26 mouse cellular contexts compared by ENCODE assay signal in genomic region chr8:88459197-88459596, GRCm38 (mm10).
"Had no signal": no experiment of that assay in that cellular context is flagged by ENCODE, and none has a peak within 500 bp of the region (broad histone marks: within the 10 kb centered on the region; RNA-seq: fewer than 3 reads in every experiment).

No protein-coding gene starts in this region.

- H3K9me3 ChIP-seq: embryonic facial prominence, embryonic 13.5 days; forebrain, embryonic 15.5 days had no signal

- H3K27ac ChIP-seq: embryonic facial prominence, embryonic 10.5 days; embryonic facial prominence, embryonic 12.5 days; embryonic facial prominence, embryonic 13.5 days; embryonic facial prominence, embryonic 15.5 days; forebrain, embryonic 10.5 days; forebrain, embryonic 12.5 days; forebrain, embryonic 13.5 days; forebrain, embryonic 15.5 days; gastrocnemius, adult 2 months; heart, adult 2 months; heart, embryonic 10.5 days had no signal

- H3K4me3 ChIP-seq: embryonic facial prominence, embryonic 10.5 days; embryonic facial prominence, embryonic 12.5 days; embryonic facial prominence, embryonic 13.5 days; embryonic facial prominence, embryonic 15.5 days; erythroblast, embryonic 14.5 days; forebrain, embryonic 10.5 days; forebrain, embryonic 12.5 days; forebrain, embryonic 13.5 days; forebrain, embryonic 15.5 days; gastrocnemius, adult 2 months; heart, adult 2 months; heart, embryonic 10.5 days; heart, embryonic 12.5 days had no signal

- H3K4me2 ChIP-seq: embryonic facial prominence, embryonic 12.5 days; embryonic facial prominence, embryonic 13.5 days; embryonic facial prominence, embryonic 15.5 days; forebrain, embryonic 12.5 days; forebrain, embryonic 13.5 days; forebrain, embryonic 15.5 days; heart, embryonic 11.5 days; heart, embryonic 12.5 days had no signal

- DNase-seq: cerebellum, postnatal 10 days; cerebellum, postnatal 14 days; cerebellum, postnatal 25 days; cerebellum, postnatal 36 days; gastrocnemius, adult 2 months; gastrocnemius, postnatal 10 days; gastrocnemius, postnatal 14 days; gastrocnemius, postnatal 25 days; gastrocnemius, postnatal 36 days; heart, adult 11 months; heart, adult 18-20 months; heart, adult 2 months had no signal

- H3K36me3 ChIP-seq: embryonic facial prominence, embryonic 10.5 days; embryonic facial prominence, embryonic 12.5 days; embryonic facial prominence, embryonic 13.5 days; embryonic facial prominence, embryonic 15.5 days; forebrain, embryonic 10.5 days; forebrain, embryonic 12.5 days; forebrain, embryonic 15.5 days; heart, embryonic 10.5 days; heart, embryonic 12.5 days had no signal

- ATAC-seq: forebrain, embryonic 13.5 days; forebrain, embryonic 14.5 days; forebrain, embryonic 15.5 days; forebrain, embryonic 16.5 days had no signal

- H3K9ac ChIP-seq: embryonic facial prominence, embryonic 12.5 days; embryonic facial prominence, embryonic 13.5 days; embryonic facial prominence, embryonic 15.5 days; forebrain, embryonic 12.5 days; forebrain, embryonic 13.5 days; forebrain, embryonic 15.5 days; heart, embryonic 12.5 days had no signal
